Mouse (Mus musculus) midbrain, embryonic 11.5 days (tissue): ENCODE data around the gene Gm14685. TPM values are rescaled to one million over a fixed set of nuclear protein-coding genes. Genes with fewer than 3 reads are reported as not detected.

Source experiments
- polyA plus RNA-seq: library from polyadenylated mRNA; unstranded; fragments of >200 nt; fragmentation: Nextera tagmentation; extraction: Ambion mirVana; gene quantifications from 2 replicates; pipeline ENCODE4 v1.2.1, GENCODE M21; 2014

The Gm14685 gene
- polyA plus RNA-seq, 1 experiment from 2014 or later, result 0.23 TPM

Other genes with a start within 250 kb of the Gm14685 start
- 136 and 148 TPM in 2 replicates for gene Cetn2, start 198.6 kb upstream of the Gm14685 start, polyA plus RNA-seq
- gene Nsdhl, start 198.5 kb upstream of the Gm14685 start, polyA plus RNA-seq, result 52.5 and 54.4 TPM in 2 replicates
- gene Zfp185, start 129.7 kb upstream of the Gm14685 start, polyA plus RNA-seq, result 3.4 and 3.9 TPM in 2 replicates
- not detected in 2 replicates for gene Pnma5, start 79.9 kb upstream of the Gm14685 start, polyA plus RNA-seq
- 0.57 and 0.59 TPM in 2 replicates for gene Pnma3, start 52.3 kb upstream of the Gm14685 start, polyA plus RNA-seq
- gene Xlr4a, start 34.6 kb upstream of the Gm14685 start, polyA plus RNA-seq, result 0.42 and 0.58 TPM in 2 replicates
- 3.8 and 4.7 TPM in 2 replicates for gene Xlr3a, start 20.0 kb upstream of the Gm14685 start, polyA plus RNA-seq
- gene Xlr5b, start 31.7 kb downstream of the Gm14685 start, polyA plus RNA-seq, result not detected in 2 replicates
- 0.27 TPM in 1 of 2 replicates, not detected in the other for gene DXBay18, start 32.4 kb downstream of the Gm14685 start, polyA plus RNA-seq
- gene Spin2d, start 59.9 kb downstream of the Gm14685 start, polyA plus RNA-seq, result not detected in 2 replicates
- 16.1 and 18.9 TPM in 2 replicates for gene Xlr3b, start 75.2 kb downstream of the Gm14685 start, polyA plus RNA-seq
- 0.31 and 0.32 TPM in 2 replicates for gene Xlr4b, start 97.3 kb downstream of the Gm14685 start, polyA plus RNA-seq
- gene F8a, start 111.2 kb downstream of the Gm14685 start, polyA plus RNA-seq, result 16.0 and 19.4 TPM in 2 replicates
- gene Xlr4c, start 126.1 kb downstream of the Gm14685 start, polyA plus RNA-seq, result 0.12 and 0.22 TPM in 2 replicates
- 0.11 and 0.14 TPM in 2 replicates for gene Xlr3c, start 148.3 kb downstream of the Gm14685 start, polyA plus RNA-seq
- gene Xlr5a, start 175.9 kb downstream of the Gm14685 start, polyA plus RNA-seq, result not detected in 2 replicates
- gene Xlr5c, start 175.9 kb downstream of the Gm14685 start, polyA plus RNA-seq, result not detected in 2 replicates
- not detected in 2 replicates for gene Gm45015, start 219.8 kb downstream of the Gm14685 start, polyA plus RNA-seq
- 15.9 and 17.7 TPM in 2 replicates for gene Zfp275, start 225.6 kb downstream of the Gm14685 start, polyA plus RNA-seq